Mouse (Mus musculus) kidney, embryonic 14.5 days (tissue): ENCODE results near the gene Grb7. TPM values are rescaled to one million over a fixed set of nuclear protein-coding genes. Genes with fewer than 3 reads are reported as not detected.

Experiments used
- ATAC-seq: fragments of 200-750 bp; cut with Nextera tagmentation; 2 replicates; pipeline ENCODE4 v1.8.0; 2017; ENCODE audit warnings: moderate number of reproducible peaks, mild to moderate bottlenecking, moderate TSS enrichment, moderate library complexity; ENCODE audit not compliant: low FRiP score, low TSS enrichment
- H3K27ac ChIP-seq: fragments of 300-500 bp; sonication (generic); 2 replicates; pipeline ENCODE4 v1.5.1; 2014; ENCODE audit warnings: low read depth, mild to moderate bottlenecking, low read length, moderate library complexity, mixed read lengths
- H3K27me3 ChIP-seq: fragments of 300-500 bp; sonication (generic); 2 replicates; pipeline ENCODE4 v1.6.1; 2014; ENCODE audit warnings: mild to moderate bottlenecking, low read length; ENCODE audit not compliant: control insufficient read depth, insufficient read depth
- H3K36me3 ChIP-seq: fragments of 300-500 bp; sonication (generic); 2 replicates; pipeline ENCODE4 v1.6.1; 2014; ENCODE audit warnings: low read length, mixed read lengths; ENCODE audit not compliant: control insufficient read depth, insufficient read depth
- H3K4me1 ChIP-seq: fragments of 300-500 bp; sonication (generic); 2 replicates; pipeline ENCODE4 v1.6.1; 2014; ENCODE audit warnings: low read length, mixed read lengths; ENCODE audit not compliant: control insufficient read depth, insufficient read depth
- H3K4me2 ChIP-seq: fragments of 300-500 bp; sonication (generic); replicated peaks from 2 replicates; pipeline ENCODE4 v1.6.1; 2014; ENCODE audit warnings: low read depth, mild to moderate bottlenecking, low read length
- H3K4me3 ChIP-seq: fragments of 300-500 bp; sonication (generic); 2 replicates; pipeline ENCODE4 v1.5.1; 2014; ENCODE audit warnings: mild to moderate bottlenecking, low read length
- H3K9ac ChIP-seq: fragments of 300-500 bp; sonication (generic); 2 replicates; pipeline ENCODE4 v1.6.1; 2014; ENCODE audit warnings: low read depth, mild to moderate bottlenecking, low read length, moderate library complexity
- H3K9me3 ChIP-seq: fragments of 300-500 bp; sonication (generic); 2 replicates; pipeline ENCODE4 v1.6.1; 2016; ENCODE audit warnings: low read length; ENCODE audit not compliant: control insufficient read depth
- WGBS: fragments of 180-500 bp; shearing (Covaris S2); extraction: QIAGEN DNeasy Blood & Tissue Kit; methylation state at CpG from one replicate; pipeline ENCODE4 v1.1.7; 2014; 5-methylcytosine and 5-hydroxymethylcytosine counted together
- polyA plus RNA-seq: library from polyadenylated mRNA; unstranded; fragments of >200 nt; fragmentation: Nextera tagmentation; extraction: Ambion mirVana; gene quantifications from 2 replicates; pipeline ENCODE4 v1.2.1, GENCODE M21; 2014

Grb7 gene
- polyA plus RNA-seq, 1 experiment from 2014 or later: 66.8 TPM

- no peak overlapping the region for H3K27ac ChIP-seq
- ATAC-seq: no peak
- peaks cover 45% of the 10 kb centered on the region for H3K36me3 ChIP-seq
- no peaks in the 10 kb centered on the region for H3K9me3 ChIP-seq
- H3K4me2 ChIP-seq: no peak overlapping the region
- 83% methylated on average over 6 of the region's 6 CpGs for WGBS
- no peak overlapping the region for H3K4me3 ChIP-seq
- H3K27me3 ChIP-seq: no peaks in the 10 kb centered on the region
- no peak overlapping the region for H3K9ac ChIP-seq
- 0 out of 2 replicates have a peak, but pooled peaks cover 3% of the 10 kb centered on the region for H3K4me1 ChIP-seq
These were observed 8.8 kb upstream of the Grb7 start for GRCm38 (mm10) chr11:98437441-98437840.

GRCm38 (mm10) chr11:98438331-98439158, 7.6 kb upstream of the Grb7 start, which contains the start of gene Mien1:
Gene Mien1 (minus strand): TSS chr11:98438991.
- H3K9ac ChIP-seq: peak within 1 kb of the TSS; percentile 68
- no peaks in the 10 kb centered on the region for H3K27me3 ChIP-seq
- H3K4me3 ChIP-seq: peak within 1 kb of the TSS; percentile 75
- 2% methylated on average over 43 of the region's 43 CpGs for WGBS
- no peaks in the 10 kb centered on the region for H3K9me3 ChIP-seq
- peaks cover 36% of the 10 kb centered on the region for H3K36me3 ChIP-seq
- 0 out of 2 replicates have a peak, but pooled peaks cover 3% of the 10 kb centered on the region for H3K4me1 ChIP-seq
- H3K27ac ChIP-seq: 0 out of 2 replicates have a peak within 1 kb of the TSS, but pooled peaks have one; percentile 42
- ATAC-seq: peak; percentile 87
- peak within 1 kb of the TSS; percentile 82 for H3K4me2 ChIP-seq

- Histone ChIP-seq H3K4me2 (no peak overlapping the region), H3K27me3 (peaks cover 13% of the 10 kb centered on the region; the same call in 1 of the 2 replicates), H3K27ac (no peak overlapping the region), H3K4me1 (peaks cover 12% of the 10 kb centered on the region), H3K36me3 (no peaks in the 10 kb centered on the region), H3K9ac (no peak overlapping the region), H3K4me3 (no peak overlapping the region), H3K9me3 (no peaks in the 10 kb centered on the region)
- 91% methylated on average over 1 of the region's 1 CpGs for WGBS
- no peak for ATAC-seq
These were observed 2.5 kb upstream of the Grb7 start for GRCm38 (mm10) chr11:98443688-98444087.

GRCm38 (mm10) chr11:98445238-98445637, 956 bp upstream of the Grb7 start:
- no peaks in the 10 kb centered on the region for H3K36me3 ChIP-seq
- WGBS: 17% methylated on average over 1 of the region's 1 CpGs

GRCm38 (mm10) chr11:98445679-98446078, 515 bp upstream of the Grb7 start:
- Histone ChIP-seq H3K4me3 (no peak overlapping the region), H3K27ac (peak overlapping the region; percentile 93; the same call in 1 of the 2 replicates), H3K36me3 (no peaks in the 10 kb centered on the region), H3K4me2 (no peak overlapping the region), H3K27me3 (peaks cover 14% of the 10 kb centered on the region; the same call in 1 of the 2 replicates), H3K9me3 (no peaks in the 10 kb centered on the region), H3K9ac (no peak overlapping the region), H3K4me1 (peaks cover 12% of the 10 kb centered on the region)
- no peak for ATAC-seq
- WGBS: 39% methylated on average over 4 of the region's 4 CpGs

More at GRCm38 (mm10) chr11:98445238-98445637, 956 bp upstream of the Grb7 start:
- Histone ChIP-seq H3K27ac (peak overlapping the region; percentile 93; the same call in 1 of the 2 replicates), H3K4me1 (peaks cover 12% of the 10 kb centered on the region), H3K27me3 (peaks cover 14% of the 10 kb centered on the region; the same call in 1 of the 2 replicates), H3K4me3 (no peak overlapping the region), H3K9me3 (no peaks in the 10 kb centered on the region), H3K9ac (no peak overlapping the region), H3K4me2 (no peak overlapping the region)
- ATAC-seq: no peak

GRCm38 (mm10) chr11:98446562-98447474, 624 bp downstream of the Grb7 start:
- peak; percentile 78 for ATAC-seq
- 1% methylated on average over 33 of the region's 33 CpGs for WGBS
- Histone ChIP-seq H3K36me3 (peaks cover 7% of the 10 kb centered on the region; the same call in 1 of the 2 replicates), H3K4me1 (peaks cover 12% of the 10 kb centered on the region), H3K9ac (peak overlapping the region; percentile 53), H3K4me3 (peak overlapping the region; percentile 41), H3K27me3 (peaks cover 14% of the 10 kb centered on the region; the same call in 1 of the 2 replicates), H3K9me3 (no peaks in the 10 kb centered on the region), H3K27ac (peak overlapping the region; percentile 93), H3K4me2 (peak overlapping the region; percentile 31)

GRCm38 (mm10) chr11:98447475-98447834, 1.3 kb downstream of the Grb7 start:
- Histone ChIP-seq H3K9me3 (no peaks in the 10 kb centered on the region), H3K4me1 (peaks cover 12% of the 10 kb centered on the region), H3K9ac (peak overlapping the region; percentile 53), H3K27me3 (peaks cover 14% of the 10 kb centered on the region; the same call in 1 of the 2 replicates), H3K27ac (peak overlapping the region; percentile 93), H3K4me2 (peak overlapping the region; percentile 31), H3K4me3 (peak overlapping the region; percentile 41), H3K36me3 (peaks cover 12% of the 10 kb centered on the region; the same call in 1 of the 2 replicates)
- 12% methylated on average over 7 of the region's 7 CpGs for WGBS
- ATAC-seq: no peak; the same call in 1 of the 2 replicates

- Histone ChIP-seq H3K27ac (peak overlapping the region; percentile 93), H3K27me3 (peaks cover 14% of the 10 kb centered on the region; the same call in 1 of the 2 replicates), H3K9me3 (no peaks in the 10 kb centered on the region), H3K36me3 (peaks cover 17% of the 10 kb centered on the region; the same call in 1 of the 2 replicates), H3K9ac (peak overlapping the region; percentile 53; the same call in 1 of the 2 replicates), H3K4me1 (peaks cover 12% of the 10 kb centered on the region), H3K4me3 (peak overlapping the region; percentile 41), H3K4me2 (peak overlapping the region; percentile 46)
- WGBS: 28% methylated on average over 13 of the region's 13 CpGs
- peak; percentile 24; the same call in 1 of the 2 replicates for ATAC-seq
These were observed 2.1 kb downstream of the Grb7 start for GRCm38 (mm10) chr11:98448191-98448790.
